Mouse (Mus musculus) G1E (cell line): ENCODE measurements around the gene Adam8. TPM values are rescaled to one million over a fixed set of nuclear protein-coding genes. Genes with fewer than 3 reads are reported as not detected.

Source experiments
- ATAC-seq: 2 replicates; pipeline ENCODE4 v1.8.0; 2016; ENCODE audit warnings: mild to moderate bottlenecking; ENCODE audit not compliant: insufficient number of reproducible peaks, poor library complexity, low FRiP score, severe bottlenecking; ENCODE audit errors: extremely low read depth
- DNase-seq: peaks from one replicate; pipeline ENCODE4 v3.0.0; 2012; ENCODE audit warnings: low spot score
- H3K27me3 ChIP-seq: 2 replicates; pipeline ENCODE4 v1.6.1; 2012; ENCODE audit warnings: mild to moderate bottlenecking, low read length, inconsistent platforms; ENCODE audit not compliant: insufficient read depth
- H3K36me3 ChIP-seq: replicated peaks from 2 replicates; pipeline ENCODE3; 2012; ENCODE audit warnings: mild to moderate bottlenecking, inconsistent platforms
- H3K4me1 ChIP-seq: 2 replicates; pipeline ENCODE4 v1.6.1; 2012; ENCODE audit warnings: low read depth, low read length, inconsistent platforms, mixed read lengths; ENCODE audit not compliant: insufficient read depth
- H3K4me3 ChIP-seq: 2 replicates; pipeline ENCODE4 v1.5.1; 2012; ENCODE audit warnings: low read depth, mild to moderate bottlenecking, inconsistent platforms, low read length, moderate library complexity, mixed read lengths
- H3K9me3 ChIP-seq: replicated peaks from 2 replicates; pipeline ENCODE4 v1.6.1; 2012; ENCODE audit warnings: inconsistent platforms
- CTCF ChIP-seq: IDR thresholded peaks from 2 replicates; pipeline ENCODE4 v1.5.1; 2012; ENCODE audit warnings: low read depth, low read length, inconsistent platforms, mixed read lengths
- GATA1 ChIP-seq: IDR thresholded peaks from 2 replicates; pipeline ENCODE4 v1.6.1; 2012; ENCODE audit warnings: borderline replicate concordance, low read length, inconsistent platforms, mixed read lengths
- GATA2 ChIP-seq: IDR thresholded peaks from 2 replicates; pipeline ENCODE4 v1.6.1; 2012; ENCODE audit warnings: low read depth, low read length, inconsistent platforms, borderline replicate concordance
- POLR2AphosphoS5 ChIP-seq: IDR thresholded peaks from 2 replicates; pipeline ENCODE4 v1.6.1; 2012; ENCODE audit warnings: low read depth, low read length, inconsistent platforms; ENCODE audit not compliant: insufficient replicate concordance
- TAL1 ChIP-seq: conservative IDR thresholded peaks from 2 replicates; pipeline ENCODE4 v1.6.1; 2012; ENCODE audit warnings: low read depth, low read length, inconsistent platforms, mixed read lengths
- polyA plus RNA-seq: library from polyadenylated mRNA; stranded (reverse); fragments of >175 nt; gene quantifications from 2 replicates; pipeline ENCODE4 v1.2.3, GENCODE M21; 2012
- total RNA-seq, 2 experiments: library from RNA; stranded (forward) in 1 of 2; stranded (reverse) in 1 of 2; fragments of 200-1000 nt in 1 of 2; fragments of >200 nt in 1 of 2; fragmentation: Nextera tagmentation in 1 of 2; gene quantifications; 2 replicates each; pipeline ENCODE4 v1.2.3; 2014 to 2017

Gene Adam8
- total and polyA plus RNA-seq, 3 experiments = 0.07 to 0.76 TPM; not detected in 1

DNA sequence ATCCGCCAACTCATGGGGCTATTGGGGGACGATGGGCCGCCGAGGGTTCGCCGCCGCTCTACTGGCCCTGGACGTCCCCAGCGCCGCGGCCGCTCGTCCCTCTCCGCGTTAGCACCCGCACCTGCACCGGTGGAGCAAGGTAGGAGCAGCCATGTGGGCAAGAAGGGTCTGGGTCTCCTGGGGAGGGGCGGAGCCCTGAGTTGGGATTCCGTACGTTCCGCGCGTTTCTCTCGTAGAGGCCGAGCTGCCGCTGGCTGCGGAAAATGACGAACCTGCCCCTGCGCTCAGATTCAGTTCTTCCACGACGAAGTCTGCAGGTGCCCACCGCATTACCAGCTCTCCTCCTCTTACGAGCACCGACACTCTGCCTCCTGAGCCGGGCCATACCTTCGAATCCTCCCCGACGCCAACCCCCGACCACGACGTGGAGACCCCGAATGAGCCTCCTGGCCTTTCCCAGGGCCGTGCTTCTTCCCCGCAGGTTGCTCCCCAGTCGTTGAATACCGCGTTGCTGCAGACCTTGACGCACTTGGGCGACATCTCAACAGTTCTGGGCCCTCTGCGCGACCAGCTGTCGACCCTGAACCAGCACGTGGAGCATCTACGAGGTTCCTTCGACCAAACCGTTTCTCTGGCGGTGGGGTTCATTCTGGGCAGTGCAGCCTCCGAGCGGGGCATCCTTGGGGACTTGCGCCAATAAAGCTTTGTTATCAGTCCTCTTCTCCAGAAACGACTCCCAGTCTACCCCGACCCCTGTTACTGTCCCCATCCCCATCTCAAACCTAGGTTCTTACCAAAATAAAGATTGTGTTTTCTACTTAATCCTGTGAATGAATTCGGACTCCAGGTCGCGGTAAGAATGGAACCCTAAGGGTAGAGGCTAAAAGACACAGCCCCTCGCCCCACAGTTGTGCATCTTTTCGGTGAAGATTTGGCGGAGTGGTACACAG lies 47.8 kb downstream of the Adam8 start:
- Histone ChIP-seq H3K4me1 (no peaks in the 10 kb centered on the region), H3K36me3 (no peaks in the 10 kb centered on the region), H3K27me3 (peaks cover 7% of the 10 kb centered on the region; the same call in 1 of the 2 replicates), H3K4me3 (no peak overlapping the region; the same call in 1 of the 2 replicates), H3K9me3 (peaks cover 26% of the 10 kb centered on the region)
- ATAC-seq (no peak), DNase-seq (no peak)
- TF ChIP-seq TAL1 (no peak), GATA1 (no peak), CTCF (no peak), POLR2AphosphoS5 (no peak), GATA2 (no peak)

DNA sequence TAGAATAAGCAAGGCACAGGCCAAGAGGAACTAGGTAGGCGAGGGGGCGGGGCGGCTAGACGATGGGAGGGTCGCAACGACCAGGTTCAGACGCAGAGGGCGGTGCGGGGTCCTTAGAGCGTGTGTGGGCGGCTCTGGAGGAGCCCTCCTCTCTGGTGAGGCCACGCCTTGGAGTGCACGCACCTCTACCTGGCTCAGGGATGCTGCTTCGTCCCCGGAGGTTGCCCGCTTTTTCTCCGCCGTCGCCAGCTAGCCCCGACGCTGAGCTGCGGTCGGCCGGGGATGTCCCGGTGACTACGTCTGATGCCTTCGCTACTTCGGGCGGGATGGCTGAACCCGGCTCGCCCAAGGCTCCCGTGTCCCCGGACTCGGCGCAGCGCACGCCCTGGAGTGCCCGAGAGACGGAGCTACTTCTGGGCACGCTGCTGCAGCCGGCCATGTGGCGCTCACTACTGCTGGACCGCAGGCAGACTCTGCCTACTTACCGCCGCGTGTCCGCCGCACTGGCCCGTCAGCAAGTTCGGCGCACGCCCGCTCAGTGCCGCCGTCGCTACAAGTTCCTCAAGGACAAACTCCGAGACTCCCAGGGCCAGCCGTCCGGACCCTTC lies 48.6 kb downstream of the Adam8 start, which contains the start of gene Utf1:
Gene Utf1, plus strand, starts transcription at position 116 of the 608 bp plus-strand sequence.
- no peak for ATAC-seq
- TF ChIP-seq TAL1 = no peak
- no peak for TF ChIP-seq GATA2
- no peak for TF ChIP-seq CTCF
- no peak for TF ChIP-seq GATA1
- TF ChIP-seq POLR2AphosphoS5 = no peak
- peaks cover 25% of the 10 kb centered on the region for H3K9me3 ChIP-seq
- H3K36me3 ChIP-seq = no peaks in the 10 kb centered on the region
- H3K4me3 ChIP-seq = no peak within 1 kb of the TSS; the same call in 1 of the 2 replicates
- DNase-seq = no peak
- peaks cover 6% of the 10 kb centered on the region; the same call in 1 of the 2 replicates for H3K27me3 ChIP-seq
- no peaks in the 10 kb centered on the region for H3K4me1 ChIP-seq

DNA sequence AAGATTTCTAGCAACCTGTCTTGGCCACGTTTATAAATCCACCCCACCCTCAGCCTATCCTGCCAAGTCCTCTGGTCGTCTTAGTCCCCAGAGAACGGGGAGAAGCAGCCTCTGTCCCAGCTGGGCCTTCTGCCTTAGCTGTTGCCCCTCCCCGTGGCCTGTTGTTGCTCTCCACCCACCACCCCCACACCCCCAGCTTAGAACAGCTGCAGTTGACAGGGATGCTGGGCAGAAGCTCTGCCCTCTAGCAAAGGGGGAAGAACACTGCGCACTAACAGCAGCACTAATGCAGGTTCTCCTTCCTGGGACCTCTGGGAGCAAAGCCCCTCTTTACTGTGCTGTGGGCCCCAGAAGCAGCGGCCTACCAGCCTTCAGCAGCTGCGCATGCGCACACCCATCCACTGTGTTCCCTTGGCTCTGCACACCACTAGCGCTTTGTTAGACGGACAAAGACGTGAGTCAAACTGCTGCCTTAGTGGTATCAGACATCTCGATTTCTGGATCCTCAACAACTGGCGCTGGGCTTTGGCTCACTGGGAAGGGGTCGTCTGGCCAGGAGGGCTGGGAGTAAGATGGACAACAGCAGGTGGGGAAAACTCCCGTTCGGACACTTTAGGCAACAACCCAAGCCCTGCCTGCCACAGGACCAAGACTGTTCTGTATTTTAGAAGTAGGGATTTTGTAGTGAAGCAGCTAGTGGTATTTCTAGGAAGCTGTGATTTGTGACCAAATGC lies 51.7 kb downstream of the Adam8 start:
- H3K36me3 ChIP-seq = no peaks in the 10 kb centered on the region
- peaks cover 29% of the 10 kb centered on the region for H3K9me3 ChIP-seq
- peaks cover 6% of the 10 kb centered on the region; the same call in 1 of the 2 replicates for H3K27me3 ChIP-seq
- ATAC-seq (no peak), DNase-seq (no peak)
- no peaks in the 10 kb centered on the region for H3K4me1 ChIP-seq
- H3K4me3 ChIP-seq = no peak overlapping the region
- TF ChIP-seq CTCF = no peak
- TF ChIP-seq POLR2AphosphoS5 = no peak
- TF ChIP-seq GATA1 = no peak
- TF ChIP-seq GATA2 = no peak
- TF ChIP-seq TAL1 = no peak

DNA sequence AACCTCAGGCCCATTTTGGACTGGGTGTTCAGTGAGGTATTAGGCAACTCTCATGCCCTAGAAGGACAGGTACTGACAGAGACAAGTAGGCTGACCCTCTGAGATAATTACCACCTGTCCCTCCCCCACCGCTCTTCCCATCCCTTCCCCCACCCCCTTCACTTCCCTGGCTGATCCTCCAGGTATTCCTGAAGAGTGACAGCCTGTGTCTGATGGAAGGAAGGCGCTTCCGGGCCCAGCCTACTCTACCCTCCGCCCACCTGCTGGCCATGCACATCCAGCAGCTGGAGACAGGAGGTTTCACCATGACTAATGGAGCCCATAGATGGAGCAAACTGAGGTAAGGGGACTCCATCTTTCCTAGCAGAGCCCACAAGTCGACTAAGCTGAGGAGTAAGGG lies 54.6 kb downstream of the Adam8 start:
- Histone ChIP-seq H3K27me3 (no peaks in the 10 kb centered on the region), H3K4me1 (no peaks in the 10 kb centered on the region), H3K9me3 (peaks cover 17% of the 10 kb centered on the region; the same call in 1 of the 2 replicates)

DNA sequence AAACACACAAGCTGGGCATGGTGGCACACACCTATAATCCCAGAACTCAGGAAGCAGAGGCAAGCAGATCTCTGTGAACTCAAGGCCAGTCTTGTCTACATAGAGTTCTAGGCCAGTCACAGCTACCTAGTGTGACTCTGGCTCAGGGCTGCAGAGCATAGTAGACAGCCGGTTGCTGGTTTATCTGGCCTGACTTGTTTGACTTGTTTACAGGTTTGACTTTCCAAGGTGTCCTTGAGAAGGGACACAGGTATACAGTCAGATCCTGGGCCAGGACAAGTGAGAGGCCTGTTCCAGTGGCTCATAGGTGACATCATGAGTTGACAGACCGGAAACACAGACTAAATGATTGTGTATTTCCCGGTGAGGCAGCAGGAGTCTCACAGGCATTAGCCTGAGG lies 55.2 kb downstream of the Adam8 start:
- Histone ChIP-seq H3K4me1 (no peaks in the 10 kb centered on the region), H3K27me3 (no peaks in the 10 kb centered on the region), H3K9me3 (peaks cover 17% of the 10 kb centered on the region; the same call in 1 of the 2 replicates), H3K36me3 (no peaks in the 10 kb centered on the region), H3K4me3 (no peak overlapping the region)
- TF ChIP-seq TAL1 (no peak), CTCF (no peak), GATA2 (no peak), POLR2AphosphoS5 (no peak), GATA1 (no peak)
- DNase-seq (no peak), ATAC-seq (no peak)

More for the DNA sequence above, 54.6 kb downstream of the Adam8 start:
- Histone ChIP-seq H3K36me3 (no peaks in the 10 kb centered on the region), H3K4me3 (no peak overlapping the region)
- no peak for DNase-seq
- ATAC-seq = no peak
- TF ChIP-seq GATA1 = no peak
- no peak for TF ChIP-seq POLR2AphosphoS5
- no peak for TF ChIP-seq CTCF
- no peak for TF ChIP-seq GATA2
- no peak for TF ChIP-seq TAL1

DNA sequence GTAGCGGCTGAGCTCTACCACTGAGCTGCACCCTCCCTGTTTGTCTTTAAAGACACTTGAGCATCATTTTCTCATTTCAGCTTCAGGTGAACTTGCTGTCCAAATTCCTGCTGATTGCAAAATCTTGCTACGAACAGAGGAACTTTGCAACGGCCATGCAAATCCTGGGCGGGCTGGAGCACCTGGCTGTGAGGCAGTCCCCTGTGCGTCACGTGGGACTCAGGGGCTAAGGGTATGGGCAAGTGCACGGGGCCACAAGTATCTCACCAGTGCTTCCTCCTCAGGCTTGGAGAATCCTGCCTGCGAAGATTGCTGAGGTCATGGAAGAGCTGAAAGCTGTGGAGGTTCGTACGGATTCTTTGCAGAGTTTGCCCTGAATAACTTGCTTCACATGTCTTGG lies 55.7 kb downstream of the Adam8 start:
- Histone ChIP-seq H3K27me3 (no peaks in the 10 kb centered on the region), H3K36me3 (no peaks in the 10 kb centered on the region), H3K4me3 (no peak overlapping the region), H3K4me1 (no peaks in the 10 kb centered on the region), H3K9me3 (peaks cover 14% of the 10 kb centered on the region; the same call in 1 of the 2 replicates)
- TF ChIP-seq GATA1 (no peak), POLR2AphosphoS5 (no peak), TAL1 (no peak), CTCF (no peak), GATA2 (no peak)
- no peak for DNase-seq
- ATAC-seq = no peak
